Mouse (Mus musculus): ENCODE measurements around the gene Mgat4b. TPM values are rescaled to one million over a fixed set of nuclear protein-coding genes. Genes with fewer than 3 reads are reported as not detected.

Gene Mgat4b
- polyA plus RNA-seq, 1 experiment from 2014 or later = 19.5 TPM

DNA sequence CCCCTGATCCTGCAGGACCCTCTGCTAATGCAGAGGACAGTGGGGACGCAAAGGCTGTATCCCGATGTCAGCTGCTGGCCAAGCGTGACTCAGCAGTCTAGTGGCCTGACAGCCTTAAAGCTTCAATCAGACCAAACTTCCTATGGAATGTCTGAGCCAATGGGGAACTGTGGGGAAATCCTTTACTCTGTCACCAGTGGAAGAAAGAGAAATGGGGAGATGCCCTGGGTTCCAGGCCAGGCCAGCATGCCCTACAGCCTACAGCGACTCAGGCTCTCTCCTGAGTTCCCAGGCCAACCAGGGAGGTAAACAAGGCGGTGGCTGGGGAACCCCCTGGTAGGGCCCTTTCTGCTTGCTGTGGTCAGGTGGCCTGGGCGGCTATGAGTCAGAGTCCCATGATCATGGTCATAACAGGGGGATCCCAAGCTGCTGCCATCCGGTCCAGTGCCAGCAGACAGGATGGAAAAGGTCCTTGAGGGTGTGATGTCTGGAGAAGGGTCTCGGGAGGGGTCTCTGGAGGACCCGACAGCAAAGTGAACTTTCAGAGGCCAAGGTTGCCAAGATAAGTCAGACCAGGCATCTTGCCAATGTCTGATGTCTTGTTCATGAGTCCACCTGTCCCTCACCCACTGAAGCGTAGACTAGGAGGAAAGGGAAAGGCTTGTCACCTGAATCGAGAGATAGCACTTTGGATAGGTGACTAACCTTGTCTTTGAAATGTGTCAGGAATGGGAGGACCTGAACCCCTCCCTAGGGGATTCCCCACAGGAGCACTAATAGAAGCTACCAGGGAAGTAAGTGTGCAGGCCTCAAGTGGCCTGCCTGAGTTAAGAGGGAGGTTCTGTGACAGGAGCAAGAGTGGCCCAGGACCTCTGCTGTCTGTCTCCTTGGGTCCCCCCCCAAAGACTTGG, 2.4 kb downstream of the Mgat4b start:
- no peak overlapping the region; the same call in 1 of the 2 replicates for H3K9ac ChIP-seq (replicated peaks; ENCODE audit: low read length)
- DNase-seq (ENCODE audit: low spot score) = no peak
- WGBS = 71% methylated on average over 11 of the region's 11 CpGs
- H3K36me3 ChIP-seq (replicated peaks; ENCODE audit: control insufficient read depth, insufficient read depth, low read depth, low read length) = no peaks in the 10 kb centered on the region
- no peak for ATAC-seq (replicated peaks; ENCODE audit: insufficient number of reproducible peaks, low FRiP score, low TSS enrichment, low read depth)
- H3K4me1 ChIP-seq (ENCODE audit: control insufficient read depth, insufficient read depth, low read length) = peaks cover 3% of the 10 kb centered on the region
- H3K9me3 ChIP-seq (replicated peaks; ENCODE audit: control insufficient read depth, low read length) = no peaks in the 10 kb centered on the region
- H3K4me3 ChIP-seq (ENCODE audit: low read depth, low read length) = no peak overlapping the region
- H3K4me2 ChIP-seq (ENCODE audit: low read depth, low read length) = no peak overlapping the region
- no peak overlapping the region for H3K27ac ChIP-seq (replicated peaks; ENCODE audit: low read depth, low read length)
- H3K27me3 ChIP-seq (ENCODE audit: control insufficient read depth, insufficient read depth, low read length) = no peaks in the 10 kb centered on the region

DNA sequence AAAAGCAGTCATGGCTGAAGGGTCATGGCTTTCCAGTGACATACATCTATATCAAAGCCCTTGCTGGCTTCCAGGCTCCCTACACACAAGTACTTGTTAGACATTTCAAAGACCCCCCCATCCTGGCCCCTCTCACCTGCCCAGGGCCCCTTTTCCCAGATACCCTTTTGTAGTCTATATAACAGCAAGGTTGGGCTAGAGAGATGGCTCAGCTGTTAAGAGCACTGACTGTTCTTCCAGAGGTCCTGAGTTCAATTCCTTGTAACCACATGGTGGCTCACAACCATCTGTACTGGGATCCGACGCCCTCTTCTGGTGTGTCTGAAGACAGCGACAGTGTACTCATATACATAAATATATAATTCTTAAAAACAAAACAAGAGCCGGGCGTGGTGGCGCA, 3.9 kb downstream of the Mgat4b start:
- 94% methylated on average over 6 of the region's 6 CpGs for WGBS
- Histone ChIP-seq H3K4me1 (ENCODE audit: control insufficient read depth, insufficient read depth, low read length) (peaks cover 3% of the 10 kb centered on the region; the same call in 1 of the 2 replicates), H3K9me3 (replicated peaks; ENCODE audit: control insufficient read depth, low read length) (no peaks in the 10 kb centered on the region), H3K36me3 (replicated peaks; ENCODE audit: control insufficient read depth, insufficient read depth, low read depth, low read length) (no peaks in the 10 kb centered on the region), H3K27me3 (ENCODE audit: control insufficient read depth, insufficient read depth, low read length) (no peaks in the 10 kb centered on the region), H3K4me3 (ENCODE audit: low read depth, low read length) (no peak overlapping the region), H3K9ac (replicated peaks; ENCODE audit: low read length) (no peak overlapping the region), H3K4me2 (ENCODE audit: low read depth, low read length) (no peak overlapping the region), H3K27ac (replicated peaks; ENCODE audit: low read depth, low read length) (no peak overlapping the region)
- no peak for ATAC-seq (replicated peaks; ENCODE audit: insufficient number of reproducible peaks, low FRiP score, low TSS enrichment, low read depth)
- DNase-seq (ENCODE audit: low spot score) = no peak

DNA sequence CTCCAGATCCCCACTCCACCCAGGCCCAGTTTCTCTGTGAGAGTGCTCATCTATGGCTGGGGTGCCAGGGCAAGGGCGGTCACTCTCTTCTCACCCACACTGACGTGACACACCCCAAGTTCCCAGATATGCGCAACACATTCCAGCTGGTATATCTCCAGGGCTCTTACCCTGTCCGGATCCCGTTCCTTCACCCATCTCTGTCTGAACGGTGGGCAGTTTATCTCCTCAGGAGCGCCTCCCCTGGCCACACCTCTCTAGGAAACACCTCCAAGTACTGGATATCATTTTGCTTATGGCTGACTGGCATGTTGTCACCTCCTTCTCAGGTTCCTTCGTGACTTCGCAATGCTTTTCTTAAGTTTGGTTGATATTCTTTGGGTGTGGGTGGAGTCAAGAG, 4.9 kb downstream of the Mgat4b start:
- 22% methylated on average over 9 of the region's 9 CpGs for WGBS
- no peak overlapping the region for H3K4me2 ChIP-seq (ENCODE audit: low read depth, low read length)
- DNase-seq (ENCODE audit: low spot score) (no peak), ATAC-seq (replicated peaks; ENCODE audit: insufficient number of reproducible peaks, low FRiP score, low TSS enrichment, low read depth) (no peak; the same call in 1 of the 2 replicates)
- no peak overlapping the region for H3K4me3 ChIP-seq (ENCODE audit: low read depth, low read length)
- no peaks in the 10 kb centered on the region for H3K9me3 ChIP-seq (replicated peaks; ENCODE audit: control insufficient read depth, low read length)
- H3K4me1 ChIP-seq (ENCODE audit: control insufficient read depth, insufficient read depth, low read length) = peaks cover 3% of the 10 kb centered on the region; the same call in 1 of the 2 replicates
- no peaks in the 10 kb centered on the region for H3K27me3 ChIP-seq (ENCODE audit: control insufficient read depth, insufficient read depth, low read length)
- H3K9ac ChIP-seq (replicated peaks; ENCODE audit: low read length) = no peak overlapping the region; the same call in 1 of the 2 replicates
- no peak overlapping the region for H3K27ac ChIP-seq (replicated peaks; ENCODE audit: low read depth, low read length)
- H3K36me3 ChIP-seq (replicated peaks; ENCODE audit: control insufficient read depth, insufficient read depth, low read depth, low read length) = no peaks in the 10 kb centered on the region

DNA sequence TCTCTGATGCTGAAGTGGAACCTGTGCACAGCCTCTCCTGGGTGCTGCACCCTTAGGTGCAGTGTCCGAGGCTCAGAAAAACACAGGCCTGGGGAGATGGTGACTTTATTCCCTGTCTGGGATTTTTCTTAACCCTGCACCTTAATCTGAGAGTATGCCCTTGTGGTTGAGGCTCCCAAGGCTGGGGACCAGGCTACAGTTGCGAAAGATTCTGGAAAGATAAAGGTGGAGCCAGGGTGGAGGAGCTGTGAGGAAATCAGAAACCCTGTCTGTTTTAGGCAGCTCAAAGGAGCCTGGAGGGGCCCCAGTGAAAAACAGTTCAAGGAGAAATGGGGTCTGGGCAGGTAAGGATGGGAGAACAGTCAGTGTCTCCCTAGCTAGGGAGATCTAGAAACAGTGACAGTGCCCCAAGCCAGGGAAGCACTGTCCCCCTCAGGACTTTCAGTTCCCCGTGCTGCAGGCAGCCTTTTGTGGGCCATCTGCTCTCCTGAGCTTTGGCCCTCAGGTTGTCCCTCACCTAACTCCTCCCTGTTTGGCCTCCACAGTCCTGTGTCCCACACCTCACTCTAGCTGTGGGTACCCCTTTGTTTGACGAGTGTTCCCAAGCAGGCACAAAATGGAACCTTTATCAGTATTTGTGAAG, 6.2 kb downstream of the Mgat4b start:
- H3K36me3 ChIP-seq (replicated peaks; ENCODE audit: control insufficient read depth, insufficient read depth, low read depth, low read length) = no peaks in the 10 kb centered on the region
- H3K27ac ChIP-seq (replicated peaks; ENCODE audit: low read depth, low read length) = no peak overlapping the region; the same call in 1 of the 2 replicates
- no peak overlapping the region for H3K4me2 ChIP-seq (ENCODE audit: low read depth, low read length)
- DNase-seq (ENCODE audit: low spot score) (no peak), ATAC-seq (replicated peaks; ENCODE audit: insufficient number of reproducible peaks, low FRiP score, low TSS enrichment, low read depth) (no peak)
- H3K27me3 ChIP-seq (ENCODE audit: control insufficient read depth, insufficient read depth, low read length) = no peaks in the 10 kb centered on the region
- H3K9ac ChIP-seq (replicated peaks; ENCODE audit: low read length) = no peak overlapping the region
- H3K4me1 ChIP-seq (ENCODE audit: control insufficient read depth, insufficient read depth, low read length) = peaks cover 3% of the 10 kb centered on the region; the same call in 1 of the 2 replicates
- 81% methylated on average over 4 of the region's 4 CpGs for WGBS
- H3K9me3 ChIP-seq (replicated peaks; ENCODE audit: control insufficient read depth, low read length) = no peaks in the 10 kb centered on the region
- no peak overlapping the region for H3K4me3 ChIP-seq (ENCODE audit: low read depth, low read length)

DNA sequence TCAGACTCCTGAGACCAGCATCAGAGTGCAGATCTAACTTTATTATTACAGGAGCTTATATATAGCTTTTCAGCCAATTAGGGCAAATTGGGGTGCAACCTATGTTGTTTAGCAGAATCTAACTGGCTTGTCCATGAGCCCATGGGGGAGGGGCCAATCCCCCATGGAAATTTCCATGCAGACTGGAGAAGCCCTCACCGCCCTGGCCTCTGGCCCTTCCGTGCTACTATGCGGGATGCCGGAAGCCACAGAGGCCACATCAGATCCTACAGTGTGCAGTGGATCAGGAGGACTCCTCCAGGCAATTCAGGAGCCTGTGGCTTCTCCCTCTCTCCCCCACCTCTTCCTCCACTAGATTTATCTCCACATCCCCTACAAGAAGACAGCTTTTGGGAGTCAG, 7.1 kb downstream of the Mgat4b start:
- Histone ChIP-seq H3K9ac (replicated peaks; ENCODE audit: low read length) (no peak overlapping the region), H3K36me3 (replicated peaks; ENCODE audit: control insufficient read depth, insufficient read depth, low read depth, low read length) (no peaks in the 10 kb centered on the region), H3K4me1 (ENCODE audit: control insufficient read depth, insufficient read depth, low read length) (peaks cover 3% of the 10 kb centered on the region; the same call in 1 of the 2 replicates), H3K4me3 (ENCODE audit: low read depth, low read length) (no peak overlapping the region), H3K27me3 (ENCODE audit: control insufficient read depth, insufficient read depth, low read length) (no peaks in the 10 kb centered on the region), H3K9me3 (replicated peaks; ENCODE audit: control insufficient read depth, low read length) (no peaks in the 10 kb centered on the region), H3K27ac (replicated peaks; ENCODE audit: low read depth, low read length) (no peak overlapping the region), H3K4me2 (ENCODE audit: low read depth, low read length) (no peak overlapping the region)
- no peak for DNase-seq (ENCODE audit: low spot score)
- ATAC-seq (replicated peaks; ENCODE audit: insufficient number of reproducible peaks, low FRiP score, low TSS enrichment, low read depth) = no peak
- 48% methylated on average over 4 of the region's 4 CpGs for WGBS

DNA sequence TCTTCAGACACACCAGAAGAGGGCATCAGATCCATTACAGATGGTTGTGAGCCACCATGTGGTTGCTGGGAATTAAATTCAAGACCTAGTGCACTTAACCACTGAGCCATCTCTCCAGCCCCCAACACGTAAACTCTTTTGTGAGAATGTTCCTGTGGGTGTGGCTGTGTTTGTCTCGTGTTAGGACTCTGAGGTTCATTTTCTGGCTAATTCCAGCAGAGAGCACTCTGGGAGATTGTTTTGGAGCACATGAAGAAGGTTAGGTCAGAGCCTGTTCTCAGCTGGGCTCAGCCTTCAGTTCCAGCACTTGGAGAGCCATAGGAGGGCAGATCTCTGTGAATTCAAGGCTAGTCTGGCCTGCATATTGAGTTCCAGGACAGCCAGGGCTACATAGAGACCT, 9.1 kb downstream of the Mgat4b start:
- WGBS = 55% methylated on average over 2 of the region's 2 CpGs
- no peak for DNase-seq (ENCODE audit: low spot score)

DNA sequence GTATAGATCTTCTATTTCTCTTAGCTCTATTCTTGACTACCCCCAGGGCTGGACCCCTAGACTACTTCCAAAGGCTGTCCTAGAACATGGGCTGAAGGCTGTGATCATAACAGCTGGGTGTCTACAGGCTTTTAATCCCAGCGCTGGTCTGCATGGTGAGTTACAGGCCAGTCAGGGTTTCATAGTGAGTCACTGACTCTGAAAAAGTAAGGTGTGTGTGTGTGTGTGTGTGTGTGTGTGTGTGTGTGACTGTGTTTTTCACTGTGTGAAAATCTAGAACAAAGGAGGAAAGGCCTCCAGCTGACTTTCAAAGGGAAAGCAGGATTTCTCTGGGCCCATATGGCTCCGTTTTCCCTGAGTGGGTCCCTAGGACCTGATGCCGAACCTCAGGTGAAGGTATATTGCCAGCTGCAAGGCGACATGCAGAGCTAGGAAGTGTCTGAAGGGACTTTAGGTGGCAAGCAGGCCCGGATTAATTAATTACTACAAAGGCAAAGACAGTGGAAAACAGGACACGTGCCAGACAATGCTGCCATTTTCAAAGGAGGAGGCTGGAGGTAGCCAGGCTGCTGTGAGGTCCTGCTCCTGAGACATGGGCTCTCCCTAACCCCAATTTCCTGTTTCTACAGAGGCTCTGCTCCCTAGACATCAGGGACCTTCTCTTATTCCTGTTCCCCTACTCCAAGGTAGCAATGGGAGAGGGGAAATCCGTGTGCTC, 12.0 kb downstream of the Mgat4b start:
- H3K4me3 ChIP-seq (ENCODE audit: low read depth, low read length) = no peak overlapping the region
- H3K9me3 ChIP-seq (replicated peaks; ENCODE audit: control insufficient read depth, low read length) = no peaks in the 10 kb centered on the region
- no peak for ATAC-seq (replicated peaks; ENCODE audit: insufficient number of reproducible peaks, low FRiP score, low TSS enrichment, low read depth)
- WGBS = 53% methylated on average over 7 of the region's 7 CpGs
- no peak overlapping the region for H3K9ac ChIP-seq (replicated peaks; ENCODE audit: low read length)
- no peak for DNase-seq (ENCODE audit: low spot score)
- no peaks in the 10 kb centered on the region for H3K27me3 ChIP-seq (ENCODE audit: control insufficient read depth, insufficient read depth, low read length)
- no peak overlapping the region for H3K27ac ChIP-seq (replicated peaks; ENCODE audit: low read depth, low read length)
- no peaks in the 10 kb centered on the region for H3K36me3 ChIP-seq (replicated peaks; ENCODE audit: control insufficient read depth, insufficient read depth, low read depth, low read length)
- H3K4me2 ChIP-seq (ENCODE audit: low read depth, low read length) = no peak overlapping the region
- H3K4me1 ChIP-seq (ENCODE audit: control insufficient read depth, insufficient read depth, low read length) = peaks cover 4% of the 10 kb centered on the region; the same call in 1 of the 2 replicates

More for the DNA sequence above, 9.1 kb downstream of the Mgat4b start:
- Histone ChIP-seq H3K4me2 (ENCODE audit: low read depth, low read length) (no peak overlapping the region), H3K9me3 (replicated peaks; ENCODE audit: control insufficient read depth, low read length) (no peaks in the 10 kb centered on the region), H3K4me1 (ENCODE audit: control insufficient read depth, insufficient read depth, low read length) (peaks cover 3% of the 10 kb centered on the region; the same call in 1 of the 2 replicates), H3K9ac (replicated peaks; ENCODE audit: low read length) (no peak overlapping the region), H3K36me3 (replicated peaks; ENCODE audit: control insufficient read depth, insufficient read depth, low read depth, low read length) (no peaks in the 10 kb centered on the region), H3K4me3 (ENCODE audit: low read depth, low read length) (no peak overlapping the region), H3K27ac (replicated peaks; ENCODE audit: low read depth, low read length) (no peak overlapping the region), H3K27me3 (ENCODE audit: control insufficient read depth, insufficient read depth, low read length) (no peaks in the 10 kb centered on the region)
- no peak for ATAC-seq (replicated peaks; ENCODE audit: insufficient number of reproducible peaks, low FRiP score, low TSS enrichment, low read depth)

Data from embryonic facial prominence, embryonic 11.5 days (tissue).